Mouse (Mus musculus) liver, embryonic 11.5 days (tissue): ENCODE results near the gene Zfp800. TPM values are rescaled to one million over a fixed set of nuclear protein-coding genes. Genes with fewer than 3 reads are reported as not detected.
A peak's percentile ranks its signal among the peaks of the same experiment; 100 is the strongest.

Experiments
- ATAC-seq: fragments of 200-750 bp; cut with Nextera tagmentation; replicated peaks from 2 replicates; pipeline ENCODE4 v1.8.0; 2017; ENCODE audit warnings: moderate number of reproducible peaks, mild to moderate bottlenecking, moderate TSS enrichment, moderate library complexity; ENCODE audit not compliant: low FRiP score
- DNase-seq: peaks from one replicate; pipeline ENCODE4 v3.0.0-alpha.2; 2017; ENCODE audit warnings: low spot score
- H3K27ac ChIP-seq: fragments of 300-500 bp; sonication (generic); 2 replicates; pipeline ENCODE4 v1.5.1; 2014; ENCODE audit warnings: mild to moderate bottlenecking, low read depth, low read length, control low read depth
- H3K27me3 ChIP-seq: fragments of 300-500 bp; sonication (generic); replicated peaks from 2 replicates; pipeline ENCODE4 v1.6.1; 2014; ENCODE audit warnings: low read length, mixed read lengths; ENCODE audit not compliant: control insufficient read depth, insufficient read depth
- H3K36me3 ChIP-seq: fragments of 300-500 bp; sonication (generic); 2 replicates; pipeline ENCODE4 v1.6.1; 2014; ENCODE audit warnings: mild to moderate bottlenecking, low read length, moderate library complexity, mixed read lengths; ENCODE audit not compliant: control insufficient read depth, insufficient read depth
- H3K4me1 ChIP-seq: fragments of 300-500 bp; sonication (generic); replicated peaks from 2 replicates; pipeline ENCODE4 v1.6.1; 2014; ENCODE audit warnings: low read length, mixed read lengths; ENCODE audit not compliant: control insufficient read depth, insufficient read depth
- H3K4me2 ChIP-seq: fragments of 300-500 bp; sonication (generic); 2 replicates; pipeline ENCODE4 v1.6.1; 2014; ENCODE audit warnings: mild to moderate bottlenecking, control low read depth, moderate library complexity
- H3K4me3 ChIP-seq: fragments of 300-500 bp; sonication (generic); 2 replicates; pipeline ENCODE4 v1.5.1; 2014; ENCODE audit warnings: low read depth, low read length, control low read depth
- H3K9ac ChIP-seq: fragments of 300-500 bp; sonication (generic); 2 replicates; pipeline ENCODE4 v1.6.1; 2014; ENCODE audit warnings: low read depth, low read length, control low read depth
- H3K9me3 ChIP-seq: fragments of 300-500 bp; sonication (generic); 2 replicates; pipeline ENCODE4 v1.6.1; 2016; ENCODE audit warnings: low read length, inconsistent platforms, mixed read lengths; ENCODE audit not compliant: control insufficient read depth
- WGBS: fragments of 180-500 bp; shearing (Covaris S2); extraction: QIAGEN DNeasy Blood & Tissue Kit; methylation state at CpG from one replicate; pipeline ENCODE4 v1.1.7; 2014; 5-methylcytosine and 5-hydroxymethylcytosine counted together
- polyA plus RNA-seq: library from polyadenylated mRNA; unstranded; fragments of >200 nt; fragmentation: Nextera tagmentation; extraction: Ambion mirVana; gene quantifications from 2 replicates; pipeline ENCODE4 v1.2.1, GENCODE M21; 2014

Zfp800 gene
- polyA plus RNA-seq, 1 experiment from 2014 or later, result 39.5 TPM

DNA sequence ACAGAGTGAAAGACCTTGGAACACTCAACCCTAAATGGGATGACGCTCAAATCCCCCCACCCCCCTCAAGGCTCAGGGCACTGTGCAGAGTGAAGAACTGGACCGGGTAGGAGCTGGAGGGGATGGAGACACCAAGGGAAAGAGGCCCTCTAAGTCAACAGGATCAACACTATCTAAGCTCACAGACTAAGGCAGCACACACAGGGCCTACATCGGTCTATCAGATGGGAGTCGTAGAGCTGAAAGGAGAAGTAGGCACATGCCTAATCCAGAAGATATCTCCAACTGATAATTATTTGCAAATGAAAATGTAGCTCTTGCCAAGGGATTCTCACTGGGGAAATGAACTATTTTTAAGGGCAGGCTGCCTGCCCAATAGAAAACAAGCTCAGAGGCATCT lies 176.8 kb downstream of the Zfp800 start:
- Histone ChIP-seq H3K9me3 (no peaks in the 10 kb centered on the region), H3K4me3 (no peak overlapping the region), H3K27ac (no peak overlapping the region), H3K9ac (no peak overlapping the region), H3K27me3 (no peaks in the 10 kb centered on the region), H3K4me2 (no peak overlapping the region), H3K4me1 (no peaks in the 10 kb centered on the region), H3K36me3 (no peaks in the 10 kb centered on the region)
- ATAC-seq, result peak; percentile 67
- WGBS, result 86% methylated on average over 4 of the region's 4 CpGs
- DNase-seq, result no peak

DNA sequence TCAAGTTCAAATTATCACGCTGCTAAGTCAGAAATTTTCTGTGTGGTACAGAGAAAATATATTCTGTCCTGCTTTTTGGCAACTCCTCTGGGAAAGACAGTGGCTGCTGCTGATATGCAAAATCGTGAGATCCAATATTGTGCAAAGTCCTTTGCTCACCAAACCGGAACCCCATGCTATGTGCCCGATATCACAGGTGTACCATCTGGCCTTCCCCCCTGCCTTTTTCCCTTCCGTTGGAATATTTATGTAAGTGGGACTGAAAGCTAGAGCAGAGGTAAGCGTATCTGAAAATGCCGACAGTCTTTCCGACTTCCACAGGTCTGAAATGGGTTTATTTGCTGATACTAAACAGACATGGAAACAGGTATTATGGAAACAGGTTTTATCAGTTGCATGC lies 179.4 kb downstream of the Zfp800 start:
- Histone ChIP-seq H3K27ac (no peak overlapping the region), H3K27me3 (no peaks in the 10 kb centered on the region), H3K4me2 (no peak overlapping the region), H3K4me1 (0 out of 2 replicates have a peak, but pooled peaks cover 2% of the 10 kb centered on the region), H3K9ac (no peak overlapping the region), H3K9me3 (no peaks in the 10 kb centered on the region), H3K36me3 (no peaks in the 10 kb centered on the region), H3K4me3 (no peak overlapping the region)
- DNase-seq (no peak), ATAC-seq (no peak)
- 90% methylated on average over 8 of the region's 8 CpGs for WGBS

DNA sequence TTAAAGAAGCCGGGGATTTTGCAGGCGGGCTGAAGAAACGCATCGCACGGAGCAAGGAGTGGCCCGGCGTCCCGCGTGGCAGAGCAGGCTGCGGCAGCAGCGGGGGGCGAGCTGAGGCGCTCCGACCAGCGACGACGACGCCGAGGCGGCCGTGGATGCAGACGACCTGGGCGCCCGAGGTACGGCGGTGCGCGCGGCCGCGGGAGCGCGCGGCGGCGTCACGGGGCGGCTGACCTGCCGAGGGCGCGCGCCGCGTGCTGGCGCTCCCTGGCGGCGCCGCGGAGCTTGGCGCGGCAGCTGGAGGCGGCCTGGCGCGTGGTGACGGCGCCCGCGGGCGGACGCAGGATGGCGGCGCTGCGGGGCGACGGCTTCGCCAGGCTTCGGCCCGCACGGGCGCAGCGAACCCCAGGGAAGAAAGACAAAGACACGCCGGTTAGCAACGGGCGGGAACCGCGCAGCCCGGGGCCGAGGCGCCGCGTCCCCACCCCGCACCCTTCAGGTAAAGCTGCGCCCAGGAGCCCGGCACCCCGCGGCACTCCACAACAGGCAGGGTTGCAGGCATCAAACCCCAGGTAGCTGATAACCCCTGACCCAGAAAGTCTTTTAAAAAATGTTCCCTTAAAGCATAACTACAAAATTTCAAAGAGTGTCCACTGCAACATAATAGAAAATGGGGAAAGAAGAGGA lies 182.4 kb downstream of the Zfp800 start:
- H3K36me3 ChIP-seq, result no peaks in the 10 kb centered on the region
- no peaks in the 10 kb centered on the region for H3K27me3 ChIP-seq
- no peaks in the 10 kb centered on the region for H3K9me3 ChIP-seq
- ATAC-seq, result peak; percentile 90
- H3K27ac ChIP-seq, result no peak overlapping the region
- peak overlapping the region; percentile 66 for H3K4me2 ChIP-seq
- H3K9ac ChIP-seq, result peak overlapping the region; percentile 77
- H3K4me3 ChIP-seq, result peak overlapping the region; percentile 56
- 0 out of 2 replicates have a peak, but pooled peaks cover 2% of the 10 kb centered on the region for H3K4me1 ChIP-seq
- peak; percentile 69 for DNase-seq
- under 1% methylated on average over 84 of the region's 87 CpGs for WGBS

DNA sequence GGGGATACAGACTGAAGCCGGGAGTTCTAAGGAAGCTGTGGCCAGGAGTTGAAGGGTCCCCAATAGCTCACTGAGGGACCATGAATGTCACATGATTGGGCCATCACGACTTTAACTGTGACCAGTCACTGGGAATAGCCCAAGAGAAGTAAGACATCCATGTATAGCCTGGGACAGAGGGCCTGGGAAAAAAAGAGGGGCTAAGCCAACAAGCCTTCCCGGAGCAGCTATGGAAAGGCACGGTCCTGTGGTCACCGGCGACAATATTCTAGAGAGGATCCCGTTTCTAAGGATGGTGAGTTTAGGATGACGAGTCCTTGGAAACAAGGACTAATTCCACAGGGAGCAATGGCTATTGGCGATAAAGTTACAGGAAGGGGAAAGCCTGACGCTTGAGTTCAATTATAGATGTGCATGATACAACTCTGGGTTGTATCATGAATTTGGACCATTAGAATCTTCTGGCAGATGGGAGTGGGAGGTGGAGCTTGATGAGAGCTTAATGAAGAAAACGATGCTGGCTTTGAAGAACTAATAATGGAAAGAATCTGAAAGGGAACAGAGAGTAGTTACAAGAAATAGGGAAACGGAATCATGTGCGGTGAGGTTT lies 183.0 kb downstream of the Zfp800 start:
- Histone ChIP-seq H3K27me3 (no peaks in the 10 kb centered on the region), H3K9me3 (no peaks in the 10 kb centered on the region), H3K4me1 (0 out of 2 replicates have a peak, but pooled peaks cover 2% of the 10 kb centered on the region), H3K36me3 (no peaks in the 10 kb centered on the region), H3K27ac (no peak overlapping the region), H3K9ac (peak overlapping the region; percentile 77), H3K4me3 (peak overlapping the region; percentile 56), H3K4me2 (peak overlapping the region; percentile 66)
- DNase-seq (no peak), ATAC-seq (0 out of 2 replicates have a peak, but pooled peaks have one; percentile 6)
- WGBS, result 50% methylated on average over 13 of the region's 13 CpGs

DNA sequence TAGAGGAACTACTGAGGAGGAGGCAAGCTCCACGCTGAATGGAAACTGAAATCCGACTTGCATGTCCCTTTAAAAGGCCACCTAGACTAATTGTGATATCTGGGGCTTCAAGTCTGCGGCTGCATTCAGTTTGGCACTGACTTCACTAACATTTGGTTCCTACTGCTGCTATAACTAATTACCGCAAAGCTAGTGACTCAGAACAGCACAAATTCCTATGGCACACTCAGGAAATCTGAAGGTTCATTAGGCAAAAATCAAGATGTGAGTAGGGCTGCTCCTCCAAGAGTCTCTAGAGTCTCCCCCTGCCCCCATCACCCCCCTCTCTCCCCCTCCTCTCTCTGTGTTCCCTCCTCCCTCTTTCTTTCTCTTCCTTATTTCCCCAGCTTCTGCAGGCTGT lies 194.4 kb downstream of the Zfp800 start:
- Histone ChIP-seq H3K27me3 (no peaks in the 10 kb centered on the region), H3K4me2 (no peak overlapping the region), H3K36me3 (no peaks in the 10 kb centered on the region), H3K27ac (no peak overlapping the region), H3K4me1 (no peaks in the 10 kb centered on the region), H3K4me3 (no peak overlapping the region), H3K9me3 (no peaks in the 10 kb centered on the region), H3K9ac (no peak overlapping the region)
- no peak for DNase-seq
- WGBS, result 50% methylated on average over 4 of the region's 4 CpGs
- no peak for ATAC-seq

DNA sequence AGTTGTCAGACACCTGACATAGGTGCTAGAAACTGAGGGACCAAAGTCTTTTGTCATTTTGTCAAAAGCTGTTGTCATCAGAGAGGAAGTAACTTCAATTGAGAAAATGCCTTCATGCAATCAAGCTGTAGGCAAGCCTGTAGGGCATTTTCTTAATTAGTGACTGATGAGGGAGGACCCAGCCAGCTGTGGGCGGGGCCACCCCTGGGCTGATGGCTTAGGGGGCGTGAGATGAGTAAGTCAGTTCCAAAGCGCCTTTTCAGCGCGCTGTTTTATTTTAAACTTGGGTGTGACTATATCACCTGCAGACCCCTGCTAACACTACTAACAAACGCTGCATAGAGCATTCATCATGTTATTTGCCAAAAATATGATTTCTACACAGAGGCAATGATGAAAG lies 195.0 kb downstream of the Zfp800 start:
- H3K36me3 ChIP-seq, result no peaks in the 10 kb centered on the region
- no peak overlapping the region for H3K27ac ChIP-seq
- H3K27me3 ChIP-seq, result no peaks in the 10 kb centered on the region
- H3K9me3 ChIP-seq, result no peaks in the 10 kb centered on the region
- no peak overlapping the region for H3K4me3 ChIP-seq
- H3K4me2 ChIP-seq, result no peak overlapping the region
- ATAC-seq (0 out of 2 replicates have a peak, but pooled peaks have one; percentile 31), DNase-seq (no peak)
- no peaks in the 10 kb centered on the region for H3K4me1 ChIP-seq
- WGBS, result 55% methylated on average over 6 of the region's 6 CpGs
- H3K9ac ChIP-seq, result no peak overlapping the region

DNA sequence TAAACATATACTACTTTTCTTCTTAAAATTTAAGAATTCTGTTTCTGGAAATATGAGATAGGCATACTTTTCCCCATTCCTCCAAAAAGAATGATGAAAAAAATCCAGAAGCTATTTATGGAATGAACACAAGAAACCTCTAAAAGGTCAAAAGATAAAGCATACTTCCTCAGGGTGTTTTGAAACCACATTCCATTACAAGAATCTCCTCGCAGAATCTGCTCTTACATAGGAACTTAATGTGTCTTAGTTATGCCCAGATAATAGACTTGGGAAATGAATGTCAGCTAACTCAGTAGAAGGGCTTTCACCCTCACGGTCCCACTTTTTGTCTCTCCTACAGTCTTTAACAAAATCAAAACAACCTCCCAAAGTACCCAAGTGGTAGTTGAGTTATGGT lies 203.9 kb downstream of the Zfp800 start:
- no peak overlapping the region for H3K4me3 ChIP-seq
- no peaks in the 10 kb centered on the region for H3K36me3 ChIP-seq
- DNase-seq (no peak), ATAC-seq (no peak)
- no peak overlapping the region for H3K27ac ChIP-seq
- H3K9me3 ChIP-seq, result no peaks in the 10 kb centered on the region
- no peaks in the 10 kb centered on the region for H3K27me3 ChIP-seq
- no peak overlapping the region for H3K4me2 ChIP-seq
- H3K9ac ChIP-seq, result no peak overlapping the region
- no peaks in the 10 kb centered on the region for H3K4me1 ChIP-seq
- WGBS, result 59% methylated on average over 2 of the region's 2 CpGs

DNA sequence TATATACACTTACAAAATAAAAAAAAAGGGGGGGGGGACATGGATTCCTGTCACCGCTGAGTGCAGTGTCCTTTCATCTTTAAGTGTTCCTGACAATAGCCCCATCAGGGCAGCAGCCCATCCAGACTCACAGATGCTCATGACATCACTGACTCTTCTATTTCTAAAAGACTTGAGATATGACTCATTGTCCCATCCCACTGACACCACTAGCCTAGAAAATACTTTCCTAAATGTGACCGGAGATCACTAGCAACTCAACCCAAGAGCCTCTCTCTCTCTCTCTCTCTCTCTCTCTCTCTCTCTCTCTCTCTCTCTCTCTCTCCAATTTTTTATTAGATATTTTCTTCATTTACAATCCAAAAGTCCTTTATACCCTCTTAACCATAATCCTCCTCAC lies 205.9 kb downstream of the Zfp800 start:
- H3K4me3 ChIP-seq, result no peak overlapping the region
- no peaks in the 10 kb centered on the region for H3K36me3 ChIP-seq
- no peaks in the 10 kb centered on the region for H3K4me1 ChIP-seq
- H3K27ac ChIP-seq, result no peak overlapping the region
- H3K9ac ChIP-seq, result no peak overlapping the region
- DNase-seq (no peak), ATAC-seq (no peak)
- 87% methylated on average over 2 of the region's 2 CpGs for WGBS
- no peak overlapping the region for H3K4me2 ChIP-seq
- H3K27me3 ChIP-seq, result no peaks in the 10 kb centered on the region
- no peaks in the 10 kb centered on the region for H3K9me3 ChIP-seq
